Mouse (Mus musculus) embryonic fibroblast, embryonic 13.5 days (primary cell): ENCODE measurements around the gene Slc25a16.

Source experiments
- CTCF ChIP-seq: IDR thresholded peaks from 2 replicates; pipeline ENCODE4 v1.5.1; 2011; ENCODE audit warnings: mild to moderate bottlenecking, control low read depth, low read length, moderate library complexity, borderline replicate concordance; ENCODE audit not compliant: insufficient read depth
- POLR2A ChIP-seq: IDR thresholded peaks from 2 replicates; pipeline ENCODE4 v1.6.1; 2011; ENCODE audit warnings: low read depth, mild to moderate bottlenecking, control low read depth, low read length, moderate library complexity

DNA sequence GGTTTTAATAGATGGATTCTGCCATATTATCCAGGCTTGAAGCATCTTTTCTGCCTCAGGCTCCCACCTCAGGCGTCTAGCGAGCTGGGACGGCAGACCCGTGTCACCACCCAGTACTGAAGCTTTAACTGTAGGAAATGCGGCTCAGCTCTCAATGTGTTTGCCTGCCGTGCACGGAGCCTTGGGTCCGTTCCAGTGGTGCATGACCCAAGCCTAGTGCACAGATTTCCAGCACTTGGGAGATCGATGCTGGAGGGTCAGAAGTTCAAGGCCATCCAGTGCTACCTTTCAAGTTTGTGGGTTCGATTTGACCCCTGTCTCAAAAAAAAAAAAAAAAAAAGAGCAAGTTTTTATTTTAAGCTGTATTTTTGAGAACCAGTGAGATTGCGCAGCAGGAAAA is 45.4 kb downstream of the Slc25a16 start:
- TF ChIP-seq CTCF (no peak), POLR2A (no peak)
